Mouse (Mus musculus) kidney, embryonic 15.5 days (tissue): ENCODE results near the gene Lrrc3b. TPM values are rescaled to one million over a fixed set of nuclear protein-coding genes. Genes with fewer than 3 reads are reported as not detected.
A peak's percentile ranks its signal among the peaks of the same experiment; 100 is the strongest.

ENCODE experiments used
- ATAC-seq: fragments of 200-750 bp; cut with Nextera tagmentation; replicated peaks from 2 replicates; pipeline ENCODE4 v1.8.0; 2017; ENCODE audit warnings: moderate TSS enrichment; ENCODE audit not compliant: low FRiP score
- H3K27ac ChIP-seq: fragments of 300-500 bp; sonication (generic); 2 replicates; pipeline ENCODE4 v1.5.1; 2015; ENCODE audit warnings: mild to moderate bottlenecking, inconsistent platforms
- H3K27me3 ChIP-seq: fragments of 300-500 bp; sonication (generic); 2 replicates; pipeline ENCODE4 v1.6.1; 2015; ENCODE audit warnings: inconsistent platforms
- H3K36me3 ChIP-seq: fragments of 300-500 bp; sonication (generic); 2 replicates; pipeline ENCODE4 v1.6.1; 2015; ENCODE audit warnings: inconsistent platforms
- H3K4me1 ChIP-seq: fragments of 300-500 bp; sonication (generic); 2 replicates; pipeline ENCODE4 v1.6.1; 2015; ENCODE audit warnings: inconsistent platforms
- H3K4me2 ChIP-seq: fragments of 300-500 bp; sonication (generic); 2 replicates; pipeline ENCODE4 v1.6.1; 2015; ENCODE audit warnings: moderate library complexity, mild to moderate bottlenecking, inconsistent platforms
- H3K4me3 ChIP-seq: fragments of 300-500 bp; sonication (generic); replicated peaks from 2 replicates; pipeline ENCODE4 v1.5.1; 2015; ENCODE audit warnings: mild to moderate bottlenecking, inconsistent platforms
- H3K9ac ChIP-seq: fragments of 300-500 bp; sonication (generic); 2 replicates; pipeline ENCODE4 v1.6.1; 2015; ENCODE audit warnings: mild to moderate bottlenecking, inconsistent platforms
- H3K9me3 ChIP-seq: fragments of 300-500 bp; sonication (generic); replicated peaks from 2 replicates; pipeline ENCODE4 v1.6.1; 2016; ENCODE audit warnings: inconsistent platforms
- WGBS: fragments of 180-500 bp; shearing (Covaris S2); methylation state at CpG from one replicate; pipeline ENCODE4 v1.1.7; 2015; ENCODE audit warnings: mixed read lengths; 5-methylcytosine and 5-hydroxymethylcytosine counted together
- polyA plus RNA-seq: library from polyadenylated mRNA; unstranded; fragments of >200 nt; fragmentation: Nextera tagmentation; extraction: Ambion mirVana; gene quantifications from 2 replicates; pipeline ENCODE4 v1.2.1, GENCODE M21; 2015

The Lrrc3b gene
- polyA plus RNA-seq, 1 experiment from 2014 or later = 4.4 TPM

DNA sequence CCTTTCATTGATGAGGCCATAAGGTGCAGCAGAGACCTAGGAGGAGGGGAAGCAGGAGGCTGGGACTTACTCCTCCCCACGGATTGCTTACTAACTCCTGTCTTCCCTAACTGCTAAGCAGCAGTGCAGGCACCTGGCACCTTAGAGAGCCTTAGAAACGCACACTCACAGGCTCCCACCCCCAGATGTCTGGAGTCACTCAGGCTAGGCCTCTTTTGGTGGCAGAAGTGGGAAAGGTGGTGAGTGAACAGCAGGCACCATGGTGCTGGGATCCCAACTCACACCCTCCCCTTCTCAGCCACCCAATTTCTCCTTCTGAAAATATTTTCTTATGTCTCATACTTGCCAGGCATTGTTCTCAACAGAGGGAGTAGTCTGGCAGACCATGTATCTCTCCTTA lies 55.7 kb downstream of the Lrrc3b start:
- Histone ChIP-seq H3K27me3 (no peaks in the 10 kb centered on the region), H3K9ac (no peak overlapping the region), H3K4me3 (no peak overlapping the region), H3K27ac (no peak overlapping the region), H3K4me1 (no peaks in the 10 kb centered on the region), H3K9me3 (no peaks in the 10 kb centered on the region), H3K36me3 (no peaks in the 10 kb centered on the region), H3K4me2 (no peak overlapping the region)
- no peak for ATAC-seq
- WGBS = 37% methylated on average over 2 of the region's 2 CpGs

DNA sequence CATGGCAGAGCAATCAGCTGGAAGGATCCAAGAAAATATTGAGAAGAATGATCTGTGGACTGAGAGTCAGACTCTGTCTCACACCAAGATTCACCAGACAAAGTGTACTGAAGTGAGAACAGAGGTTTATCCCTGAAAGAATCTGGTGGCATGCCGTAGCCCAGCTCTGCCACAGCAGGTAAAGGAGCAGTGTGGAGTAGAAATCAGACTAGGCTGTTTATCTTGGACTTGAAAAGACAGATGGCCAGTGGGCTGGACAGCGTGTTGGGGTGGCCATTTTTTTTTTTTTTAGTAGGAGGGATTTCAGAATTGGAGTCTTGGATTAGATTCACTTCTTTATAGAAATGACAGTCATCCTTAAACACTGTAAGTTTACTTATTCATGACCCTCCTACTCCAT lies 61.4 kb downstream of the Lrrc3b start:
- H3K9me3 ChIP-seq = no peaks in the 10 kb centered on the region
- no peak overlapping the region for H3K4me2 ChIP-seq
- H3K4me3 ChIP-seq = no peak overlapping the region
- H3K4me1 ChIP-seq = no peaks in the 10 kb centered on the region
- H3K36me3 ChIP-seq = no peaks in the 10 kb centered on the region
- ATAC-seq = no peak
- no peaks in the 10 kb centered on the region for H3K27me3 ChIP-seq
- H3K9ac ChIP-seq = no peak overlapping the region
- H3K27ac ChIP-seq = no peak overlapping the region
- WGBS = 70% methylated on average over 2 of the region's 2 CpGs

DNA sequence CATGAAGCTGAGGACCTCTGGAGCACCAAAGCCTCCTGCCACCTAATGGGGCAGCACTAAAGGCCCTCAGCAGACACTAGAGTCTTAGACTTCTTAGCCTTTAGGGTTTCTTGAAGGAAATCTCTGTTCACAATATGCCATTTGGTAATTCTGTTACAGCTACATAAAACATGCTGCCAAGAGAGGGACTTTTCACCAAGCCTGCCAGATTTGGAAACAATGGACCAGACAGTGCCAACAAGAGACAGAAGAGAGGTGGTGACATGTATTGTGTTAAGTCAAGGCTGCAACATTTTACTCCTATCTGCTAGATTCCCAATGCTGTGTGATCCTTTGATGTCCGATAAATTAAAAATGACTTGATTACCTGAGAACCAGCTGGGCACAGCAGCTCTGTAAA lies 62.0 kb downstream of the Lrrc3b start:
- Histone ChIP-seq H3K27ac (no peak overlapping the region), H3K9me3 (no peaks in the 10 kb centered on the region), H3K4me2 (no peak overlapping the region), H3K4me3 (no peak overlapping the region), H3K9ac (no peak overlapping the region), H3K36me3 (no peaks in the 10 kb centered on the region), H3K4me1 (no peaks in the 10 kb centered on the region), H3K27me3 (no peaks in the 10 kb centered on the region)
- 89% methylated on average over 1 of the region's 1 CpGs for WGBS
- ATAC-seq = no peak

GRCm38 (mm10) chr14:15374271-15374670 lies 64.5 kb downstream of the Lrrc3b start:
- Histone ChIP-seq H3K9me3 (no peaks in the 10 kb centered on the region), H3K27me3 (no peaks in the 10 kb centered on the region), H3K4me3 (no peak overlapping the region), H3K4me1 (no peaks in the 10 kb centered on the region), H3K36me3 (no peaks in the 10 kb centered on the region), H3K4me2 (no peak overlapping the region), H3K9ac (no peak overlapping the region), H3K27ac (no peak overlapping the region)
- ATAC-seq = no peak

DNA sequence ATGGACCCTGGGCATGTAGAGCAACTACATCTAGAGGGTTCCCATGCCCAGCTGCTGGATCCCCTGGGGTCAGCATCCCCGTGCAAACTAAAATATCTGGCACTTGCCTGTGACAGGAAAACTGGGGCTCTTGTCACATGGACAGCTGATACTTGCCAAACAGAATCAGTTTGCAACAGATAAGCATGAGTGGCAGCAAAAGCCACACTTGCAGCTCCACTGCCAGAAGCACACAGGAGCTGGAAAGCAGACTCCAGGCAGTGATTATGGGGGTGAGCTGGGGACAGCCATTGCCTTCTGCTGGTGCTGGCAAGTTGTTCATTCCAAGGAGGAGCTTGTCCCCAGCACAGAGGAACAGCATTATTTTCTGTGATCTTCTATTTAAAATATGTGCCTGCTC lies 65.8 kb downstream of the Lrrc3b start:
- H3K27ac ChIP-seq = no peak overlapping the region
- H3K9me3 ChIP-seq = no peaks in the 10 kb centered on the region
- no peak overlapping the region for H3K9ac ChIP-seq
- no peak overlapping the region for H3K4me3 ChIP-seq
- no peak overlapping the region for H3K4me2 ChIP-seq
- ATAC-seq = no peak
- no peaks in the 10 kb centered on the region for H3K36me3 ChIP-seq
- WGBS = 53% methylated on average over 1 of the region's 1 CpGs
- H3K4me1 ChIP-seq = no peaks in the 10 kb centered on the region
- H3K27me3 ChIP-seq = no peaks in the 10 kb centered on the region

GRCm38 (mm10) chr14:15365045-15365444 lies 73.7 kb downstream of the Lrrc3b start:
- no peaks in the 10 kb centered on the region for H3K4me1 ChIP-seq
- H3K9me3 ChIP-seq = no peaks in the 10 kb centered on the region
- 95% methylated on average over 6 of the region's 6 CpGs for WGBS
- H3K4me2 ChIP-seq = no peak overlapping the region
- H3K4me3 ChIP-seq = no peak overlapping the region
- no peak overlapping the region for H3K27ac ChIP-seq
- no peaks in the 10 kb centered on the region for H3K27me3 ChIP-seq
- ATAC-seq = no peak
- no peaks in the 10 kb centered on the region for H3K36me3 ChIP-seq
- H3K9ac ChIP-seq = no peak overlapping the region

- Histone ChIP-seq H3K27ac (no peak overlapping the region), H3K9ac (no peak overlapping the region), H3K36me3 (no peaks in the 10 kb centered on the region), H3K9me3 (no peaks in the 10 kb centered on the region), H3K4me1 (no peaks in the 10 kb centered on the region), H3K27me3 (no peaks in the 10 kb centered on the region), H3K4me3 (no peak overlapping the region), H3K4me2 (no peak overlapping the region)
- WGBS = 62% methylated on average over 1 of the region's 1 CpGs
- ATAC-seq = 0 out of 2 replicates have a peak, but pooled peaks have one; percentile 25
These were observed 78.9 kb downstream of the Lrrc3b start for GRCm38 (mm10) chr14:15359893-15360292.

GRCm38 (mm10) chr14:15359134-15359533 lies 79.7 kb downstream of the Lrrc3b start:
- Histone ChIP-seq H3K36me3 (no peaks in the 10 kb centered on the region), H3K4me3 (no peak overlapping the region), H3K27me3 (no peaks in the 10 kb centered on the region), H3K9ac (no peak overlapping the region), H3K4me2 (no peak overlapping the region), H3K9me3 (no peaks in the 10 kb centered on the region), H3K4me1 (no peaks in the 10 kb centered on the region), H3K27ac (no peak overlapping the region)
- ATAC-seq = no peak
- 78% methylated on average over 3 of the region's 3 CpGs for WGBS

DNA sequence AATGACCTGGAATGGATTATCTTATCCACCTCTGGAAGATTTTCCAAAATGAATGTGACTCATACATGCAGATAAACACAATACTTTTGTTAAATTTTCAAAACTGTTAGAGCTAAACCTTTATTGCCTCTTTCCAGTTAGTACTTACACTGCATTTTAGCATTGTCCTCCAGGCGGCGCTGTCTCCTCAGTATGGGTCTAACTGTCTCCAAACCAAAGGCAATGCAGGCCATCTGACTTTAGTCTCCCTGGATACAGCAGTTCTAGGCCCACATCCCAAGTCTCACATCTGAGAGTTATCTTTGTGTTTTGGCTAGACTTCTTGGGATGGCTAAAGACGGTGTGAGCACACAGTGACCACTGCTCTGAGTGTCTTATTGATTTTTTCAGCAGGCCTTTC lies 83.3 kb downstream of the Lrrc3b start:
- Histone ChIP-seq H3K9ac (no peak overlapping the region), H3K4me1 (no peaks in the 10 kb centered on the region), H3K27ac (no peak overlapping the region), H3K27me3 (no peaks in the 10 kb centered on the region), H3K9me3 (no peaks in the 10 kb centered on the region), H3K4me3 (no peak overlapping the region), H3K4me2 (no peak overlapping the region), H3K36me3 (no peaks in the 10 kb centered on the region)
- ATAC-seq = no peak
- WGBS = 25% methylated on average over 3 of the region's 3 CpGs

DNA sequence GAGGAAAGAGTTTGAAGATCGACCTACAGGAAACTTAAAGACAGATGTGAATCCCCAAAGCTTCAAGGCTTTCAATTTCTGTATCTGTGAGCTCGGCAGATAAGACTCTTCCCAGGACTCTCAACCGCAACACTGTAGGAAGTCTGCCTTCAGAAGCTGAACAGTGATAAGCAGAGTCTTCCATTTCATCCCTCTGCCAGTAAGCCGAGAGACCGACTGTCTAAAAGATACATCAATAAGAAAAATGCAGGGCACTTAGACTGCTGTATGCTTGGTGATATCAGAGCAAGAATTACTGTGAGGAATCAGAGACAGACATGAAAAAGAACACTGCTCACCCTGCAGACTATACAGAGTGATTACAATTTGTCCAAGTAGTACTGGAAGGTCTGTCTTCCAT lies 84.5 kb downstream of the Lrrc3b start:
- Histone ChIP-seq H3K27ac (no peak overlapping the region), H3K36me3 (no peaks in the 10 kb centered on the region), H3K27me3 (no peaks in the 10 kb centered on the region), H3K9me3 (no peaks in the 10 kb centered on the region), H3K9ac (no peak overlapping the region), H3K4me1 (no peaks in the 10 kb centered on the region), H3K4me3 (no peak overlapping the region), H3K4me2 (no peak overlapping the region)
- 71% methylated on average over 5 of the region's 5 CpGs for WGBS
- ATAC-seq = no peak

DNA sequence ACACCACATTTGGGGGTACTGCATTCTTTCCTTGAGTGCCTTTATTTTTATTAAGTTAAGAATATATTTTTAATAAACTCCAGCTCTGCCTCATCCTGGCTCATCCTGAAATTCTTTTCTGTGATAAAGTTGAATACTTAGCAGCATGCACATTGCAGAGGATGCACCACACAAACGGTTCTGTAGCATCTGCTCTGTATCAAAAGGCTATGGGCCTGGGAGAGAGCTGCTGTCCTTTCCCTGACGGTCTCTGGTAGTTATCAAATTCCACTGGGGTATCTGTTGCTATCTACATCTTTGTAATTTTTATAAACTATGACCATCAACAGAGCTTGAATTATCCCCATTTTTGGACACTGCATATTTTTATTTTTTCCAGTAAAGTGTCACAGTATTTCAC lies 105.7 kb downstream of the Lrrc3b start:
- Histone ChIP-seq H3K27me3 (no peaks in the 10 kb centered on the region), H3K27ac (no peak overlapping the region), H3K36me3 (no peaks in the 10 kb centered on the region), H3K4me1 (no peaks in the 10 kb centered on the region), H3K4me3 (no peak overlapping the region), H3K4me2 (no peak overlapping the region), H3K9ac (no peak overlapping the region), H3K9me3 (no peaks in the 10 kb centered on the region)
- 68% methylated on average over 2 of the region's 2 CpGs for WGBS
- no peak for ATAC-seq

- H3K4me1 ChIP-seq = no peaks in the 10 kb centered on the region
- ATAC-seq = no peak
- H3K27ac ChIP-seq = no peak overlapping the region
- no peaks in the 10 kb centered on the region for H3K9me3 ChIP-seq
- H3K4me3 ChIP-seq = no peak overlapping the region
- H3K27me3 ChIP-seq = no peaks in the 10 kb centered on the region
- no peak overlapping the region for H3K9ac ChIP-seq
- H3K4me2 ChIP-seq = no peak overlapping the region
- H3K36me3 ChIP-seq = no peaks in the 10 kb centered on the region
- 54% methylated on average over 1 of the region's 1 CpGs for WGBS
These were observed 107.4 kb downstream of the Lrrc3b start for GRCm38 (mm10) chr14:15331370-15331769.

- Histone ChIP-seq H3K27ac (no peak overlapping the region), H3K36me3 (no peaks in the 10 kb centered on the region), H3K9me3 (no peaks in the 10 kb centered on the region), H3K4me2 (no peak overlapping the region), H3K4me3 (no peak overlapping the region), H3K4me1 (no peaks in the 10 kb centered on the region), H3K27me3 (no peaks in the 10 kb centered on the region), H3K9ac (no peak overlapping the region)
- 80% methylated on average over 1 of the region's 1 CpGs for WGBS
- no peak for ATAC-seq
These were observed 108.6 kb downstream of the Lrrc3b start for GRCm38 (mm10) chr14:15330155-15330554.
